Mouse (Mus musculus) brain, embryonic 14.5 days (tissue): ENCODE results near the gene 1700009N14Rik. TPM values are rescaled to one million over a fixed set of nuclear protein-coding genes. Genes with fewer than 3 reads are reported as not detected.

Experiments
- DNase-seq: peaks from one replicate; pipeline ENCODE4 v3.0.0-alpha.2; 2011; ENCODE audit warnings: low read depth
- CTCF ChIP-seq: fragments of 200-500 bp; IDR thresholded peaks from 2 replicates; pipeline ENCODE4 v1.5.1; 2012; ENCODE audit warnings: inconsistent platforms, mild to moderate bottlenecking, moderate library complexity, borderline replicate concordance; ENCODE audit not compliant: insufficient read depth, insufficient read length; ENCODE audit errors: extremely low read depth
- POLR2A ChIP-seq: fragments of 200-500 bp; IDR thresholded peaks from 2 replicates; pipeline ENCODE4 v1.6.1; 2012; ENCODE audit warnings: mild to moderate bottlenecking, inconsistent platforms, borderline replicate concordance; ENCODE audit not compliant: poor library complexity, insufficient read depth, insufficient read length, severe bottlenecking; ENCODE audit errors: extremely low read depth
- polyA plus RNA-seq: library from polyadenylated mRNA; depleted of rRNA; stranded (reverse); fragments of >200 nt; gene quantifications from 2 replicates; pipeline ENCODE4 v1.2.3, GENCODE M21; 2012; rRNA removed

1700009N14Rik gene
- 0.05 and 0.08 TPM in 2 replicates for polyA plus RNA-seq

GRCm38 (mm10) chr4:39450069-39450468, at the start of gene 1700009N14Rik:
Gene 1700009N14Rik (plus strand): TSS chr4:39450295.
- TF ChIP-seq POLR2A = no peak
- no peak for TF ChIP-seq CTCF
- no peak for DNase-seq

GRCm38 (mm10) chr4:39437870-39438367, 12.2 kb upstream of the 1700009N14Rik start:
- DNase-seq = no peak
- TF ChIP-seq CTCF = no peak
- TF ChIP-seq POLR2A = no peak

- TF ChIP-seq CTCF (no peak), POLR2A (no peak)
- DNase-seq = peak; percentile 9
These were observed 24.2 kb downstream of the 1700009N14Rik start for GRCm38 (mm10) chr4:39474291-39474690.

GRCm38 (mm10) chr4:39486393-39486792, 36.3 kb downstream of the 1700009N14Rik start:
- TF ChIP-seq POLR2A = no peak
- TF ChIP-seq CTCF = no peak
- DNase-seq = no peak

GRCm38 (mm10) chr4:39493596-39493995, 43.5 kb downstream of the 1700009N14Rik start:
- TF ChIP-seq CTCF = no peak
- no peak for TF ChIP-seq POLR2A

GRCm38 (mm10) chr4:39495875-39496274, 45.8 kb downstream of the 1700009N14Rik start:
- DNase-seq = peak; percentile 17
- TF ChIP-seq CTCF (no peak), POLR2A (no peak)

More at GRCm38 (mm10) chr4:39493596-39493995, 43.5 kb downstream of the 1700009N14Rik start:
- DNase-seq = no peak
